Mouse (Mus musculus): ENCODE data around the gene Tfb1m.

The Tfb1m gene

DNA sequence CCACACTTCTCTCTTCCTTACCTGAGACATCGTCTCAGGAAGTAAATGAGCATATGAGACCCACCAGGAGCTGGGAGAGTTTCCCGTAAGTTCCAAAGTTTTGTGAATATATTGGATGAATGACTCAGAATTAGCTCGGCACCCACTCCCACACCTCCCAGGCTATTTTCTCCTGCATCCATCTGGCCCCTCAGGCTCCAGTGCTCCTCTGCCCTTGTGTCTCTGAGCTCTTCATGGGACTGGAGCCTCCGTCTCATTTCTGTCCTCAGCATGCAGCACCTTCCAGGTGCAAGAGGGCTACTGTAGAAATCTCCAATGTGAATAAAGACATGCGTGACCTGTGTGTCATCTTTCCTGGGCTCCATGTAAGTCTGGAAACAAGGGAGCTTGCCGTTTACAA is 85.6 kb downstream of the Tfb1m start:
- in situ Hi-C loops (cut with MboI; ENCODE audit: unreplicated experiment in 2 of 2), result no loop called here

All from v-Abl transformed pro-B cells (cell line).